Mouse (Mus musculus): ENCODE measurements around the gene Eif4a3. TPM values are rescaled to one million over a fixed set of nuclear protein-coding genes. Genes with fewer than 3 reads are reported as not detected.
A peak's percentile ranks its signal among the peaks of the same experiment; 100 is the strongest.
"Not testable (repeated sequence)": the region's sequence is repeated elsewhere in the genome, so short reads cannot be mapped to it uniquely, and the experiment has no call there.

The Eif4a3 gene
- polyA plus RNA-seq, 1 experiment, result not detected

GRCm38 (mm10) chr11:119300986-119301385, 1.1 kb upstream of the Eif4a3 start:
- no peak for TF ChIP-seq CTCF (IDR thresholded peaks at IDR 0.05; ENCODE audit: insufficient read depth, low read depth, low read length)
- TF ChIP-seq POLR2A (IDR thresholded peaks at IDR 0.05; ENCODE audit: insufficient read depth, low read depth, low read length), result no peak
- WGBS, result 13% methylated on average over 2 of the region's 2 CpGs
- H3K4me3 ChIP-seq (ENCODE audit: insufficient read depth, low read depth, low read length), result no peak overlapping the region
- H3K4me1 ChIP-seq (ENCODE audit: control insufficient read depth, insufficient read depth, low read length), result peaks cover 9% of the 10 kb centered on the region
- H3K27ac ChIP-seq (ENCODE audit: insufficient read depth, low read depth, low read length), result no peak overlapping the region

- peaks cover 9% of the 10 kb centered on the region for H3K4me1 ChIP-seq (ENCODE audit: control insufficient read depth, insufficient read depth, low read length)
Measured at GRCm38 (mm10) chr11:119300246-119300935, 502 bp upstream of the Eif4a3 start.

GRCm38 (mm10) chr11:119298917-119299316, 972 bp downstream of the Eif4a3 start:
- H3K27ac ChIP-seq (ENCODE audit: insufficient read depth, low read depth, low read length), result no peak overlapping the region
- TF ChIP-seq POLR2A (IDR thresholded peaks at IDR 0.05; ENCODE audit: insufficient read depth, low read depth, low read length) (no peak), CTCF (IDR thresholded peaks at IDR 0.05; ENCODE audit: insufficient read depth, low read depth, low read length) (no peak)
- H3K4me3 ChIP-seq (ENCODE audit: insufficient read depth, low read depth, low read length), result peak overlapping the region; percentile 75
- peaks cover 9% of the 10 kb centered on the region for H3K4me1 ChIP-seq (ENCODE audit: control insufficient read depth, insufficient read depth, low read length)
- 2% methylated on average over 7 of the region's 7 CpGs for WGBS

More at GRCm38 (mm10) chr11:119300246-119300935, 502 bp upstream of the Eif4a3 start:
- TF ChIP-seq CTCF (IDR thresholded peaks at IDR 0.05; ENCODE audit: insufficient read depth, low read depth, low read length) (no peak), POLR2A (IDR thresholded peaks at IDR 0.05; ENCODE audit: insufficient read depth, low read depth, low read length) (no peak; the same call in 1 of the 2 replicates)
- H3K27ac ChIP-seq (ENCODE audit: insufficient read depth, low read depth, low read length), result peak overlapping the region; percentile 93
- 1% methylated on average over 31 of the region's 31 CpGs for WGBS
- H3K4me3 ChIP-seq (ENCODE audit: insufficient read depth, low read depth, low read length), result peak overlapping the region; percentile 75

- H3K4me3 ChIP-seq (ENCODE audit: insufficient read depth, low read depth, low read length), result no peak overlapping the region
- WGBS, result 84% methylated on average over 6 of the region's 6 CpGs
- no peak overlapping the region for H3K27ac ChIP-seq (ENCODE audit: insufficient read depth, low read depth, low read length)
- TF ChIP-seq CTCF (IDR thresholded peaks at IDR 0.05; ENCODE audit: insufficient read depth, low read depth, low read length), result no peak
- TF ChIP-seq POLR2A (IDR thresholded peaks at IDR 0.05; ENCODE audit: insufficient read depth, low read depth, low read length), result no peak
- peaks cover 9% of the 10 kb centered on the region for H3K4me1 ChIP-seq (ENCODE audit: control insufficient read depth, insufficient read depth, low read length)
Measured at GRCm38 (mm10) chr11:119297996-119298395, 1.9 kb downstream of the Eif4a3 start.

- H3K27ac ChIP-seq (ENCODE audit: insufficient read depth, low read depth, low read length); H3K4me1 ChIP-seq (ENCODE audit: control insufficient read depth, insufficient read depth, low read length); H3K4me3 ChIP-seq (ENCODE audit: insufficient read depth, low read depth, low read length): not testable (repeated sequence)
- WGBS, result 93% methylated on average over 8 of the region's 8 CpGs
Measured at GRCm38 (mm10) chr11:119292861-119293260, 7.0 kb downstream of the Eif4a3 start.

GRCm38 (mm10) chr11:119287207-119287992, 12.5 kb downstream of the Eif4a3 start:
- no peak overlapping the region for H3K4me3 ChIP-seq (ENCODE audit: insufficient read depth, low read depth, low read length)
- no peaks in the 10 kb centered on the region; the same call in 1 of the 2 replicates for H3K4me1 ChIP-seq (ENCODE audit: control insufficient read depth, insufficient read depth, low read length)
- WGBS, result 69% methylated on average over 20 of the region's 20 CpGs
- TF ChIP-seq POLR2A (IDR thresholded peaks at IDR 0.05; ENCODE audit: insufficient read depth, low read depth, low read length) (no peak), CTCF (IDR thresholded peaks at IDR 0.05; ENCODE audit: insufficient read depth, low read depth, low read length) (no peak)
- no peak overlapping the region for H3K27ac ChIP-seq (ENCODE audit: insufficient read depth, low read depth, low read length)

GRCm38 (mm10) chr11:119285791-119286527, 13.9 kb downstream of the Eif4a3 start:
- TF ChIP-seq CTCF (IDR thresholded peaks at IDR 0.05; ENCODE audit: insufficient read depth, low read depth, low read length) (no peak), POLR2A (IDR thresholded peaks at IDR 0.05; ENCODE audit: insufficient read depth, low read depth, low read length) (no peak)

GRCm38 (mm10) chr11:119281030-119281429, 18.9 kb downstream of the Eif4a3 start:
- Histone ChIP-seq H3K27ac (ENCODE audit: insufficient read depth, low read depth, low read length) (no peak overlapping the region), H3K4me1 (ENCODE audit: control insufficient read depth, insufficient read depth, low read length) (no peaks in the 10 kb centered on the region; the same call in 1 of the 2 replicates), H3K4me3 (ENCODE audit: insufficient read depth, low read depth, low read length) (no peak overlapping the region)
- WGBS, result 82% methylated on average over 15 of the region's 15 CpGs
- TF ChIP-seq POLR2A (IDR thresholded peaks at IDR 0.05; ENCODE audit: insufficient read depth, low read depth, low read length) (no peak), CTCF (IDR thresholded peaks at IDR 0.05; ENCODE audit: insufficient read depth, low read depth, low read length) (no peak)

More at GRCm38 (mm10) chr11:119285791-119286527, 13.9 kb downstream of the Eif4a3 start:
- Histone ChIP-seq H3K4me3 (ENCODE audit: insufficient read depth, low read depth, low read length) (no peak overlapping the region), H3K27ac (ENCODE audit: insufficient read depth, low read depth, low read length) (no peak overlapping the region), H3K4me1 (ENCODE audit: control insufficient read depth, insufficient read depth, low read length) (no peaks in the 10 kb centered on the region; the same call in 1 of the 2 replicates)
- WGBS, result 59% methylated on average over 9 of the region's 9 CpGs

Data from olfactory bulb, adult 2 months (tissue).